Mouse (Mus musculus): ENCODE data around the gene Rpl27. TPM values are rescaled to one million over a fixed set of nuclear protein-coding genes. Genes with fewer than 3 reads are reported as not detected.

Rpl27 gene
- total RNA-seq, 2 experiments from 2014 or later = 81.3 to 87.8 TPM

Small RNAs within 50 kb of the gene (microRNA-seq; reads per million reads assigned to microRNA genes)
- gene Mir6929 = not detected

Other genes with a start within 250 kb of the Rpl27 start
- gene Ezh1, start 215.8 kb upstream of the Rpl27 start, total RNA-seq (2021) = 10 to 100 TPM; 19.3 to 24.6 TPM
- gene Ramp2, start 196.3 kb upstream of the Rpl27 start, total RNA-seq (2021) = 10 to 100 TPM; 82.6 to 85.8 TPM
- gene Vps25, start 188.6 kb upstream of the Rpl27 start, total RNA-seq (2021) = 10 to 100 TPM; 48.6 to 48.8 TPM
- gene Wnk4, start 181.7 kb upstream of the Rpl27 start, total RNA-seq (2021) = 1 to 10 TPM in 1 of 2 experiments, under 1 TPM in 1; 0.83 to 1.7 TPM
- under 1 TPM; 0.32 to 0.39 TPM for gene Cntd1, start 163.3 kb upstream of the Rpl27 start, total RNA-seq (2021)
- 10 to 100 TPM; 59.8 to 71.2 TPM for gene Coa3, start 163.2 kb upstream of the Rpl27 start, total RNA-seq (2021)
- gene Becn1, start 140.0 kb upstream of the Rpl27 start, total RNA-seq (2021) = 10 to 100 TPM; 82.5 to 86.9 TPM
- 10 to 100 TPM; 62.6 to 84.7 TPM for gene Psme3, start 126.1 kb upstream of the Rpl27 start, total RNA-seq (2021)
- gene Aoc2, start 117.2 kb upstream of the Rpl27 start, total RNA-seq (2021) = 1 to 10 TPM; 2.8 to 3.0 TPM
- gene Aoc3, start 111.7 kb upstream of the Rpl27 start, total RNA-seq (2021) = 10 to 100 TPM; 47.2 to 49.8 TPM
- gene G6pc, start 74.7 kb upstream of the Rpl27 start, total RNA-seq (2021) = under 1 TPM in 1 of 2 experiments, not detected in 1; 0.47 TPM
- 10 to 100 TPM; 15.6 to 20.3 TPM for gene Aarsd1, start 24.7 kb upstream of the Rpl27 start, total RNA-seq (2021)
- gene Gm27029, start 17.5 kb upstream of the Rpl27 start, total RNA-seq (2021) = 1 to 10 TPM; 4.5 to 7.3 TPM
- gene Rundc1, start 17.2 kb upstream of the Rpl27 start, total RNA-seq (2021) = 1 to 10 TPM; 8.6 to 9.5 TPM
- 10 to 100 TPM; 56.2 to 80.9 TPM for gene Ptges3l, start 17.0 kb upstream of the Rpl27 start, total RNA-seq (2021)
- gene Ifi35, start 6.1 kb downstream of the Rpl27 start, total RNA-seq (2021) = 1 to 10 TPM; 8.0 to 8.9 TPM
- 1 to 10 TPM; 8.1 to 8.3 TPM for gene Rnd2, start 22.7 kb downstream of the Rpl27 start, total RNA-seq (2021)
- gene Vat1, start 23.9 kb downstream of the Rpl27 start, total RNA-seq (2021) = 10 to 100 TPM; 72.6 to 79.3 TPM
- gene Brca1, start 109.7 kb downstream of the Rpl27 start, total RNA-seq (2021) = 1 to 10 TPM; 7.3 to 9.2 TPM
- 100 to 1,000 TPM in 1 of 2 experiments, 10 to 100 TPM in 1; 93.3 to 134 TPM for gene Nbr1, start 109.9 kb downstream of the Rpl27 start, total RNA-seq (2021)
- gene Tmem106a, start 139.9 kb downstream of the Rpl27 start, total RNA-seq (2021) = 10 to 100 TPM in 1 of 2 experiments, 1 to 10 TPM in 1; 7.0 to 14.0 TPM
- gene Gm11634, start 157.0 kb downstream of the Rpl27 start, total RNA-seq (2021) = not detected
- 10 to 100 TPM; 15.4 to 18.4 TPM for gene Rdm1, start 184.9 kb downstream of the Rpl27 start, total RNA-seq (2021)
- 10 to 100 TPM in 1 of 2 experiments, 1 to 10 TPM in 1; 7.1 to 10.0 TPM for gene Arl4d, start 223.2 kb downstream of the Rpl27 start, total RNA-seq (2021)

Data from gastrocnemius, postnatal 4 days (tissue).